Mouse (Mus musculus): Measurements from ENCODE around the gene Nacad. TPM values are rescaled to one million over a fixed set of nuclear protein-coding genes. Genes with fewer than 3 reads are reported as not detected.

Nacad gene
- polyA plus RNA-seq, 1 experiment from 2014 or later = 44.3 TPM

GRCm38 (mm10) chr11:6580065-6580750 is 25.6 kb downstream of the Nacad start:
- ATAC-seq (ENCODE audit: low FRiP score) = no peak
- DNase-seq (ENCODE audit: low spot score) = no peak
- Histone ChIP-seq H3K9me3 (ENCODE audit: control insufficient read depth, low read length) (no peaks in the 10 kb centered on the region), H3K27ac (ENCODE audit: low read depth, low read length) (no peak overlapping the region), H3K9ac (ENCODE audit: low read depth, low read length) (no peak overlapping the region), H3K4me3 (ENCODE audit: low read depth, low read length) (no peak overlapping the region), H3K27me3 (ENCODE audit: control insufficient read depth, insufficient read depth, low read length) (no peaks in the 10 kb centered on the region), H3K4me1 (replicated peaks; ENCODE audit: control insufficient read depth, insufficient read depth, low read length) (no peaks in the 10 kb centered on the region), H3K36me3 (ENCODE audit: control insufficient read depth, insufficient read depth, low read length) (no peaks in the 10 kb centered on the region), H3K4me2 (replicated peaks; ENCODE audit: low read depth, low read length) (no peak overlapping the region)
- WGBS = 93% methylated on average over 4 of the region's 4 CpGs

GRCm38 (mm10) chr11:6579361-6579760 is 26.5 kb downstream of the Nacad start:
- DNase-seq (ENCODE audit: low spot score) (no peak), ATAC-seq (ENCODE audit: low FRiP score) (no peak)
- no peaks in the 10 kb centered on the region for H3K36me3 ChIP-seq (ENCODE audit: control insufficient read depth, insufficient read depth, low read length)
- no peak overlapping the region for H3K27ac ChIP-seq (ENCODE audit: low read depth, low read length)
- H3K4me1 ChIP-seq (replicated peaks; ENCODE audit: control insufficient read depth, insufficient read depth, low read length) = no peaks in the 10 kb centered on the region
- H3K27me3 ChIP-seq (ENCODE audit: control insufficient read depth, insufficient read depth, low read length) = no peaks in the 10 kb centered on the region
- H3K9ac ChIP-seq (ENCODE audit: low read depth, low read length) = no peak overlapping the region
- WGBS = 90% methylated on average over 7 of the region's 7 CpGs
- no peak overlapping the region for H3K4me3 ChIP-seq (ENCODE audit: low read depth, low read length)
- H3K4me2 ChIP-seq (replicated peaks; ENCODE audit: low read depth, low read length) = no peak overlapping the region
- no peaks in the 10 kb centered on the region for H3K9me3 ChIP-seq (ENCODE audit: control insufficient read depth, low read length)

- Histone ChIP-seq H3K36me3 (ENCODE audit: control insufficient read depth, insufficient read depth, low read length) (no peaks in the 10 kb centered on the region), H3K4me3 (ENCODE audit: low read depth, low read length) (no peak overlapping the region), H3K9ac (ENCODE audit: low read depth, low read length) (no peak overlapping the region), H3K4me1 (replicated peaks; ENCODE audit: control insufficient read depth, insufficient read depth, low read length) (no peaks in the 10 kb centered on the region), H3K27me3 (ENCODE audit: control insufficient read depth, insufficient read depth, low read length) (no peaks in the 10 kb centered on the region), H3K9me3 (ENCODE audit: control insufficient read depth, low read length) (no peaks in the 10 kb centered on the region), H3K4me2 (replicated peaks; ENCODE audit: low read depth, low read length) (no peak overlapping the region), H3K27ac (ENCODE audit: low read depth, low read length) (no peak overlapping the region)
- WGBS = 98% methylated on average over 3 of the region's 3 CpGs
- DNase-seq (ENCODE audit: low spot score) = no peak
- ATAC-seq (ENCODE audit: low FRiP score) = no peak
Observed at GRCm38 (mm10) chr11:6576151-6576550, 29.7 kb downstream of the Nacad start.

GRCm38 (mm10) chr11:6569410-6569777 is 36.5 kb downstream of the Nacad start:
- Histone ChIP-seq H3K4me3 (ENCODE audit: low read depth, low read length) (no peak overlapping the region), H3K4me1 (replicated peaks; ENCODE audit: control insufficient read depth, insufficient read depth, low read length) (peaks cover 4% of the 10 kb centered on the region; the same call in 1 of the 2 replicates), H3K9ac (ENCODE audit: low read depth, low read length) (no peak overlapping the region), H3K27ac (ENCODE audit: low read depth, low read length) (peak overlapping the region; percentile 2; the same call in 1 of the 2 replicates), H3K9me3 (ENCODE audit: control insufficient read depth, low read length) (no peaks in the 10 kb centered on the region), H3K36me3 (ENCODE audit: control insufficient read depth, insufficient read depth, low read length) (no peaks in the 10 kb centered on the region), H3K27me3 (ENCODE audit: control insufficient read depth, insufficient read depth, low read length) (no peaks in the 10 kb centered on the region), H3K4me2 (replicated peaks; ENCODE audit: low read depth, low read length) (no peak overlapping the region)
- DNase-seq (ENCODE audit: low spot score) (no peak), ATAC-seq (ENCODE audit: low FRiP score) (0 out of 2 replicates have a peak, but pooled peaks have one; percentile 25)
- WGBS = 75% methylated on average over 3 of the region's 3 CpGs

- WGBS = 76% methylated on average over 11 of the region's 11 CpGs
- H3K9me3 ChIP-seq (ENCODE audit: control insufficient read depth, low read length) = no peaks in the 10 kb centered on the region
- H3K27me3 ChIP-seq (ENCODE audit: control insufficient read depth, insufficient read depth, low read length) = no peaks in the 10 kb centered on the region
- H3K4me3 ChIP-seq (ENCODE audit: low read depth, low read length) = no peak overlapping the region
- peaks cover 4% of the 10 kb centered on the region; the same call in 1 of the 2 replicates for H3K4me1 ChIP-seq (replicated peaks; ENCODE audit: control insufficient read depth, insufficient read depth, low read length)
- DNase-seq (ENCODE audit: low spot score) = peak; percentile 6
- no peak for ATAC-seq (ENCODE audit: low FRiP score)
- H3K4me2 ChIP-seq (replicated peaks; ENCODE audit: low read depth, low read length) = no peak overlapping the region
- H3K36me3 ChIP-seq (ENCODE audit: control insufficient read depth, insufficient read depth, low read length) = no peaks in the 10 kb centered on the region
- peak overlapping the region; percentile 2; the same call in 1 of the 2 replicates for H3K27ac ChIP-seq (ENCODE audit: low read depth, low read length)
- H3K9ac ChIP-seq (ENCODE audit: low read depth, low read length) = no peak overlapping the region
Observed at GRCm38 (mm10) chr11:6568584-6569409, 37.1 kb downstream of the Nacad start.

GRCm38 (mm10) chr11:6567951-6568350 is 37.9 kb downstream of the Nacad start:
- Histone ChIP-seq H3K27me3 (ENCODE audit: control insufficient read depth, insufficient read depth, low read length) (no peaks in the 10 kb centered on the region), H3K36me3 (ENCODE audit: control insufficient read depth, insufficient read depth, low read length) (no peaks in the 10 kb centered on the region), H3K9me3 (ENCODE audit: control insufficient read depth, low read length) (no peaks in the 10 kb centered on the region), H3K4me2 (replicated peaks; ENCODE audit: low read depth, low read length) (no peak overlapping the region), H3K4me1 (replicated peaks; ENCODE audit: control insufficient read depth, insufficient read depth, low read length) (peaks cover 4% of the 10 kb centered on the region; the same call in 1 of the 2 replicates), H3K9ac (ENCODE audit: low read depth, low read length) (no peak overlapping the region), H3K4me3 (ENCODE audit: low read depth, low read length) (no peak overlapping the region), H3K27ac (ENCODE audit: low read depth, low read length) (no peak overlapping the region)
- WGBS = 91% methylated on average over 8 of the region's 8 CpGs
- no peak for ATAC-seq (ENCODE audit: low FRiP score)
- DNase-seq (ENCODE audit: low spot score) = no peak

- H3K4me1 ChIP-seq (replicated peaks; ENCODE audit: control insufficient read depth, insufficient read depth, low read length) = peaks cover 4% of the 10 kb centered on the region; the same call in 1 of the 2 replicates
- DNase-seq (ENCODE audit: low spot score) (no peak), ATAC-seq (ENCODE audit: low FRiP score) (no peak)
- no peaks in the 10 kb centered on the region for H3K27me3 ChIP-seq (ENCODE audit: control insufficient read depth, insufficient read depth, low read length)
- H3K36me3 ChIP-seq (ENCODE audit: control insufficient read depth, insufficient read depth, low read length) = no peaks in the 10 kb centered on the region
- H3K4me2 ChIP-seq (replicated peaks; ENCODE audit: low read depth, low read length) = no peak overlapping the region
- H3K27ac ChIP-seq (ENCODE audit: low read depth, low read length) = no peak overlapping the region
- H3K9me3 ChIP-seq (ENCODE audit: control insufficient read depth, low read length) = no peaks in the 10 kb centered on the region
- WGBS = 87% methylated on average over 4 of the region's 4 CpGs
- no peak overlapping the region for H3K9ac ChIP-seq (ENCODE audit: low read depth, low read length)
- no peak overlapping the region for H3K4me3 ChIP-seq (ENCODE audit: low read depth, low read length)
Observed at GRCm38 (mm10) chr11:6566496-6566895, 39.4 kb downstream of the Nacad start.

- H3K9me3 ChIP-seq (ENCODE audit: control insufficient read depth, low read length) = no peaks in the 10 kb centered on the region
- H3K9ac ChIP-seq (ENCODE audit: low read depth, low read length) = no peak overlapping the region
- no peak overlapping the region for H3K4me3 ChIP-seq (ENCODE audit: low read depth, low read length)
- WGBS = 96% methylated on average over 4 of the region's 4 CpGs
- H3K27me3 ChIP-seq (ENCODE audit: control insufficient read depth, insufficient read depth, low read length) = no peaks in the 10 kb centered on the region
- no peaks in the 10 kb centered on the region for H3K4me1 ChIP-seq (replicated peaks; ENCODE audit: control insufficient read depth, insufficient read depth, low read length)
- no peak overlapping the region for H3K27ac ChIP-seq (ENCODE audit: low read depth, low read length)
- ATAC-seq (ENCODE audit: low FRiP score) (no peak), DNase-seq (ENCODE audit: low spot score) (no peak)
- H3K36me3 ChIP-seq (ENCODE audit: control insufficient read depth, insufficient read depth, low read length) = no peaks in the 10 kb centered on the region
- H3K4me2 ChIP-seq (replicated peaks; ENCODE audit: low read depth, low read length) = no peak overlapping the region
Observed at GRCm38 (mm10) chr11:6563201-6563600, 42.7 kb downstream of the Nacad start.
